Mouse (Mus musculus): ENCODE results near the gene Rbm42. TPM values are rescaled to one million over a fixed set of nuclear protein-coding genes. Genes with fewer than 3 reads are reported as not detected.

Gene Rbm42
- polyA plus RNA-seq, 1 experiment from 2014 or later: 88.1 TPM

- WGBS: 28% methylated on average over 8 of the region's 8 CpGs
- H3K9ac ChIP-seq (ENCODE audit: low read length): no peak overlapping the region
These were observed 42.3 kb downstream of the Rbm42 start for GRCm38 (mm10) chr7:30607706-30608309.

GRCm38 (mm10) chr7:30604944-30605343 lies 45.2 kb downstream of the Rbm42 start:
- Histone ChIP-seq H3K4me1 (replicated peaks; ENCODE audit: control insufficient read depth, insufficient read depth) (no peaks in the 10 kb centered on the region), H3K27me3 (ENCODE audit: control insufficient read depth, insufficient read depth, low read length) (no peaks in the 10 kb centered on the region), H3K9ac (ENCODE audit: low read length) (no peak overlapping the region), H3K9me3 (ENCODE audit: control insufficient read depth, low read length) (no peaks in the 10 kb centered on the region), H3K36me3 (ENCODE audit: control insufficient read depth, insufficient read depth, low read length) (no peaks in the 10 kb centered on the region), H3K4me3 (ENCODE audit: low read depth, low read length) (no peak overlapping the region), H3K4me2 (replicated peaks; ENCODE audit: low read depth) (no peak overlapping the region), H3K27ac (replicated peaks) (no peak overlapping the region)
- 75% methylated on average over 8 of the region's 8 CpGs for WGBS
- TF ChIP-seq EP300 (optimal IDR thresholded peaks at IDR 0.05): no peak
- no peak for TF ChIP-seq CTCF (IDR thresholded peaks at IDR 0.05; ENCODE audit: low read depth)
- ATAC-seq (ENCODE audit: low FRiP score, low TSS enrichment): no peak
- DNase-seq (ENCODE audit: low spot score): no peak

More at GRCm38 (mm10) chr7:30607706-30608309, 42.3 kb downstream of the Rbm42 start:
- ATAC-seq (ENCODE audit: low FRiP score, low TSS enrichment) (peak; percentile 28; the same call in 1 of the 2 replicates), DNase-seq (ENCODE audit: low spot score) (peak; percentile 77)
- H3K36me3 ChIP-seq (ENCODE audit: control insufficient read depth, insufficient read depth, low read length): no peaks in the 10 kb centered on the region
- no peak for TF ChIP-seq EP300 (optimal IDR thresholded peaks at IDR 0.05)
- peak; percentile 81 for TF ChIP-seq CTCF (IDR thresholded peaks at IDR 0.05; ENCODE audit: low read depth)
- no peaks in the 10 kb centered on the region for H3K27me3 ChIP-seq (ENCODE audit: control insufficient read depth, insufficient read depth, low read length)
- no peaks in the 10 kb centered on the region for H3K9me3 ChIP-seq (ENCODE audit: control insufficient read depth, low read length)
- no peak overlapping the region for H3K27ac ChIP-seq (replicated peaks)
- no peak overlapping the region for H3K4me3 ChIP-seq (ENCODE audit: low read depth, low read length)
- no peak overlapping the region for H3K4me2 ChIP-seq (replicated peaks; ENCODE audit: low read depth)
- no peaks in the 10 kb centered on the region for H3K4me1 ChIP-seq (replicated peaks; ENCODE audit: control insufficient read depth, insufficient read depth)

GRCm38 (mm10) chr7:30604424-30604823 lies 45.7 kb downstream of the Rbm42 start:
- Histone ChIP-seq H3K4me1 (replicated peaks; ENCODE audit: control insufficient read depth, insufficient read depth) (no peaks in the 10 kb centered on the region), H3K36me3 (ENCODE audit: control insufficient read depth, insufficient read depth, low read length) (no peaks in the 10 kb centered on the region), H3K9me3 (ENCODE audit: control insufficient read depth, low read length) (no peaks in the 10 kb centered on the region), H3K9ac (ENCODE audit: low read length) (no peak overlapping the region), H3K4me2 (replicated peaks; ENCODE audit: low read depth) (no peak overlapping the region), H3K4me3 (ENCODE audit: low read depth, low read length) (no peak overlapping the region), H3K27me3 (ENCODE audit: control insufficient read depth, insufficient read depth, low read length) (no peaks in the 10 kb centered on the region), H3K27ac (replicated peaks) (no peak overlapping the region)
- no peak for DNase-seq (ENCODE audit: low spot score)
- no peak for ATAC-seq (ENCODE audit: low FRiP score, low TSS enrichment)
- no peak for TF ChIP-seq EP300 (optimal IDR thresholded peaks at IDR 0.05)
- TF ChIP-seq CTCF (IDR thresholded peaks at IDR 0.05; ENCODE audit: low read depth): no peak
- WGBS: 42% methylated on average over 8 of the region's 8 CpGs

GRCm38 (mm10) chr7:30602583-30602982 lies 47.5 kb downstream of the Rbm42 start:
- Histone ChIP-seq H3K9ac (ENCODE audit: low read length) (no peak overlapping the region), H3K4me3 (ENCODE audit: low read depth, low read length) (no peak overlapping the region), H3K27me3 (ENCODE audit: control insufficient read depth, insufficient read depth, low read length) (no peaks in the 10 kb centered on the region), H3K4me2 (replicated peaks; ENCODE audit: low read depth) (no peak overlapping the region), H3K4me1 (replicated peaks; ENCODE audit: control insufficient read depth, insufficient read depth) (no peaks in the 10 kb centered on the region), H3K36me3 (ENCODE audit: control insufficient read depth, insufficient read depth, low read length) (no peaks in the 10 kb centered on the region), H3K9me3 (ENCODE audit: control insufficient read depth, low read length) (no peaks in the 10 kb centered on the region), H3K27ac (replicated peaks) (peak overlapping the region; percentile 80)
- TF ChIP-seq EP300 (optimal IDR thresholded peaks at IDR 0.05) (peak; percentile 66), CTCF (IDR thresholded peaks at IDR 0.05; ENCODE audit: low read depth) (no peak)
- 29% methylated on average over 3 of the region's 3 CpGs for WGBS
- ATAC-seq (ENCODE audit: low FRiP score, low TSS enrichment) (peak; percentile 87), DNase-seq (ENCODE audit: low spot score) (peak; percentile 94)

GRCm38 (mm10) chr7:30600651-30601050 lies 49.5 kb downstream of the Rbm42 start:
- Histone ChIP-seq H3K4me2 (replicated peaks; ENCODE audit: low read depth) (no peak overlapping the region), H3K4me3 (ENCODE audit: low read depth, low read length) (no peak overlapping the region), H3K27me3 (ENCODE audit: control insufficient read depth, insufficient read depth, low read length) (no peaks in the 10 kb centered on the region), H3K4me1 (replicated peaks; ENCODE audit: control insufficient read depth, insufficient read depth) (no peaks in the 10 kb centered on the region), H3K9ac (ENCODE audit: low read length) (no peak overlapping the region), H3K9me3 (ENCODE audit: control insufficient read depth, low read length) (no peaks in the 10 kb centered on the region), H3K36me3 (ENCODE audit: control insufficient read depth, insufficient read depth, low read length) (no peaks in the 10 kb centered on the region), H3K27ac (replicated peaks) (peak overlapping the region; percentile 86)
- peak; percentile 78 for DNase-seq (ENCODE audit: low spot score)
- WGBS: 61% methylated on average over 7 of the region's 7 CpGs
- TF ChIP-seq CTCF (IDR thresholded peaks at IDR 0.05; ENCODE audit: low read depth): no peak
- no peak for TF ChIP-seq EP300 (optimal IDR thresholded peaks at IDR 0.05)
- peak; percentile 39 for ATAC-seq (ENCODE audit: low FRiP score, low TSS enrichment)

- TF ChIP-seq CTCF (IDR thresholded peaks at IDR 0.05; ENCODE audit: low read depth) (no peak), EP300 (optimal IDR thresholded peaks at IDR 0.05) (no peak)
- Histone ChIP-seq H3K4me2 (replicated peaks; ENCODE audit: low read depth) (0 out of 2 replicates have a peak overlapping the region, but pooled peaks have one; percentile 8), H3K27ac (replicated peaks) (peak overlapping the region; percentile 86), H3K9me3 (ENCODE audit: control insufficient read depth, low read length) (no peaks in the 10 kb centered on the region), H3K27me3 (ENCODE audit: control insufficient read depth, insufficient read depth, low read length) (no peaks in the 10 kb centered on the region), H3K9ac (ENCODE audit: low read length) (no peak overlapping the region), H3K4me1 (replicated peaks; ENCODE audit: control insufficient read depth, insufficient read depth) (no peaks in the 10 kb centered on the region), H3K36me3 (ENCODE audit: control insufficient read depth, insufficient read depth, low read length) (no peaks in the 10 kb centered on the region), H3K4me3 (ENCODE audit: low read depth, low read length) (no peak overlapping the region)
- 2% methylated on average over 16 of the region's 16 CpGs for WGBS
- DNase-seq (ENCODE audit: low spot score): peak; percentile 99
- peak; percentile 93 for ATAC-seq (ENCODE audit: low FRiP score, low TSS enrichment)
These were observed 50.2 kb downstream of the Rbm42 start for GRCm38 (mm10) chr7:30599933-30600353.

All from stomach, postnatal 0 days (tissue).